Mouse (Mus musculus): ENCODE results near the gene Pex19.

- TF ChIP-seq TCF3 (IDR thresholded peaks at IDR 0.05; ENCODE audit: insufficient read length, low read depth) (no peak), MAX (IDR thresholded peaks at IDR 0.05; ENCODE audit: low read depth) (no peak), POLR2A (IDR thresholded peaks at IDR 0.05; ENCODE audit: insufficient read length, low read depth) (peak; percentile 97), TCF12 (IDR thresholded peaks at IDR 0.05; ENCODE audit: insufficient read depth, poor library complexity, severe bottlenecking) (no peak), MYOG (IDR thresholded peaks at IDR 0.05; ENCODE audit: control insufficient read depth in 1 of 3, insufficient read depth in 1 of 3, insufficient read length in 2 of 3, low read depth in 2 of 3) (peak in 1 of 3 experiments; percentile 27), E2F4 (IDR thresholded peaks at IDR 0.05; ENCODE audit: insufficient read depth) (no peak)
Observed at GRCm38 (mm10) chr1:172147835-172148278, 21.3 kb downstream of the Pex19 start, which contains the start of gene Dcaf8.
